Mouse (Mus musculus) WW6 (cell line): ENCODE measurements around the gene C1qtnf7.

Experiments used
- DNase-seq: peaks from one replicate; pipeline ENCODE4 v3.0.0-alpha.2; 2013; ENCODE audit warnings: low read depth, low spot score

The C1qtnf7 gene

DNA sequence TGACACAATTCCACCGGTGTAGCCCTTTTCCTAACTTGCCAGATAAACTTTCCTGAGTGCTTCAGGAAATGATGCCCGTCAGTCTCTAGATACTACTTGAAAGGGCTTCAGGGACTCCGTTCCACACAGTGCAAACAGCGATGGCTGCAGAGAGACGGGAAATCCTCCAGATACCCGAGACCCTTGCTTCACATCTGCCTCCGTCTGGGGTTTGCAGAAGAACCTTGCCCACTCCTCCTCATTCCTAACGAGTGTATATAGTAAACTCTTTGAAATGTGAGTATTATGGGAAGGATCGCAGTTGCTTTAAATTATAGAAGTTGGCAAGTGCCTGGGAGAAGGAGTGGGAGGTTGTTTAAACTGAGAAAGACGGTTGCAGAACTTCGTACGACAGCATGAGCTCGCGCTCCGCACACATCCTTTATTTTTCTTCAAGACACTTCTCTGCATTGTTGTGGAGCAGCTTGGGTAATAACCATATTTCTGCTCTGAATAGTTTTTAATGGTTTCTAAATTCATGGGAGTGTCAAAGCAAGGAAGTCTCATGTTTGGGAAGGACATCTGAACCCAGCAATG, at the start of gene C1qtnf7:
Gene C1qtnf7 (plus strand): TSS at position 138 of the 576 bp plus-strand sequence.
- DNase-seq: no peak

DNA sequence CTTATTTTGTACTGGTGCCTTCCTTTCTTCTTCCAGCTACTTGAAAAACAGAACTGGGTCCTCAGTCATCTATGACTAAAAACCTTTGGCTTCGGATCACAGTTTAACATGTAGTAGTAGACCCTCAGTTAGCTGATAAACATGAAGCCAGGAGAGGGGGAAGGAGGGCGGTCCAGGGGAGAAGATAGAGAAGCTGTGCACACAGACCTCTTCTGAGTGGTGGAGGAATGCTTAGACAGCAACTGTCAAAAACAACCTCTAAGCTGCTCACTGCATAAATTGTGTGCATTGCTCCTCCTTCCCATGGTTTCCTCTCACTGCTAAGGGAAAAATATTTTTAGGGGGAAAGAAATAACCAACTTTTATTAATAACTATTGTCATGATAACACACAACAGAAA, 48.6 kb upstream of the C1qtnf7 start:
- no peak for DNase-seq

DNA sequence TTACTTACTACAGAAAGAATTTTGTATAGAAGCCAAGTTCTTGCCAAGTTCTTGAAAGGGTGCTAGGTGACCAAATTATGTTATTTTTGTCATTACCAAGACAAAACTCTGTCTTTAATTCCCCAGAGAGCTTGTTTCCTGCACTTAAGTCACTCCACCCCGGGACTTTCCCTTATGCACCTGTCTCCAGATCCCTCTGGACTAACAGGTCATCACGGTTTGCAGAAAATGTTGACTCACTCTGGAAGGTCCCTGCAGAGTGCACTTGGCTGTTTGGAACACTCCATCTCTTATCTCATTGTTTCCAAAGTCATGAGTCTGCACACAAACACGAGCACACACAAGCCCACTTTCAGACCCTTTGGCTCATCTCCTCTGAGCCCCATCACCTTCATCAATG, 48.1 kb upstream of the C1qtnf7 start:
- no peak for DNase-seq

DNA sequence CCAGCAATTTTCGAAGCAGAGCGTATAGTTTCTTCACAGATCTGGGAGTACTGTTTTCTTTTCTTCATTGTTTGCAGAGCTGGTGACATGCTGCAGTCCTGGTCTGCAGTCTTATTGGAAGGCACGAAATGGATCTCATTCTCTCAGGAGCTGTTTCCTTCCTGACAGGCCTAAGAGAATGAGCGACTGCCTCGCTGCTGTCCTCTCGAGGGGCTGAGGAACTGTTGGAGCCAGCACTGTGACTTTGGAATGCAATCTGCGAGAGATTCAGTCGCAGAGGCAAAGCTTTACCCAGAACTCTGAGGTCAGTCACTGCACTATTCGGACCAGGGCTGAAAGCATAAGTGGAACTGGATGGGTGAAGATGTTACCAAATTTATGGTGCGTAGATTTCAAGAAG, 46.4 kb upstream of the C1qtnf7 start:
- no peak for DNase-seq

DNA sequence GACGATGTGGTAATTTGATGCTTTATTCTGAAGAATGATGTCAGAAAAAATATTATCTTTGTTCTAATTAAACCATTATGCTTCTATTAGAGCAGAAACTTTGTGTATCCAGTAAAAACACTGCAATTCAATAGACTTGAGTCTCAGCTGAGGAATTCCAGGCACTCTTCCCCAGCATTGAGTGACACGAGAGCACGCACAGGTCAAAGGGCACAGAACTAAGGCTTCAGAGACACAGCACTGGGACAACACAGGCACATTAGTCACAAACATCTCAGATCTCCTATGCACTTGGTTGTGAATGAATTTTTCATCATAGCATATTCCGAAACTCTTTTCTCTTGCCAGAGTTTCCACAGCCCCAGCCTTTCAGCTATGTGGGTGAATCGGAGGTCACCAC, 37.4 kb upstream of the C1qtnf7 start:
- no peak for DNase-seq

DNA sequence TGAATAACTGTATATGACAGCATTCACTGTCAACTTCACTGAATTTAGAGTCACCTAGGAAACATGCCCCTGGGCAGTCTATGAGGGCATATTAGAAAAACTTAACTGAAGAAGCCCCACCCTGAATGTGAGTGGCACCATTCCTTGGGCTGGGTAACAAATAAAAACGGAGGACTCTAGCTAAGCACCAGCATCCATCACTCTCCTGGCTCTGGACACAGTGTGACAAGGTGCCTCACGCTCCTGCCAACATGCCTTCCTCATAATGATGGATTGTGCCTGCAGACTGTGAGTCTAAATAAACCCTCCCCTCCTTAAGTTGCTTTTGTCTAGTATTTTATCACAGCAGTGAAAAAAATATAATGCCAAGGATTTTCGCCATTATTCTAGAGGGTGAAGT, 35.3 kb upstream of the C1qtnf7 start:
- no peak for DNase-seq

DNA sequence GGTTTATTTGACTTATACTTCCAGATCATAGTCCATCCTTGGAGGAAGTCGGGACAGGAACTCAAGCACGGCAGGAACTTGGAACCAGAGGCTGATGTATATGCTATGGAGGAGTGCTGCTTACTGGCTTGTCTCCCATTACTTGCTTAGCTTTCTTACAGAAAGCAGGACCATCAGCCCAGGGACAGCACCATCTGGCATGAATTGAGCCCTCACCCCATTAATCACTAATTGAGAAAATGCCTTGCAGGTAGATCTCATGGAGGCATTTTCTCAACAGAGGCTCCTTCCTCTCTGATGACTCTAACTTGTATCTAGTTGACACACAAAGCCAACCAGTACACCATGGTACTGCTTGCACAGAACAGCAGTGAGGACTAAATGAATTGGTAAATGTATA, 34.6 kb upstream of the C1qtnf7 start:
- DNase-seq: no peak

DNA sequence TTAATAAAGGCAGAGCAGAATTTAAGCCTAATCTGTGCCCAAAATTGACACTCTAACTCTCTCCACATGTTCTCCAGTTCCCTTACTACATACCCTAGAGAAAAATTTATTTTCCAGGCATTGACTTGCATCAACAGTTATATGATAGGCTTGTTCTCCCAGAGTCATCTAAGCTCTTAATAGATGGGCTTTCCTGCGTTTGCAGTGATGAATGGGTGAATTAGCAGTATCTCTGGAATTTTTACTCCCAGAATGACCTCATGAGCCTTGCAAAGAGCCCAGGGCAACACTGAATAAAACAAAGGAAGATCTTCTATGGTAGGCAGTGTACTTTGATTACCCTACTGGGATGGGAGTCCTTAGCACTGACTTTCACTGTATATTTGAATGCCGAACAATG, 33.5 kb upstream of the C1qtnf7 start:
- no peak for DNase-seq

DNA sequence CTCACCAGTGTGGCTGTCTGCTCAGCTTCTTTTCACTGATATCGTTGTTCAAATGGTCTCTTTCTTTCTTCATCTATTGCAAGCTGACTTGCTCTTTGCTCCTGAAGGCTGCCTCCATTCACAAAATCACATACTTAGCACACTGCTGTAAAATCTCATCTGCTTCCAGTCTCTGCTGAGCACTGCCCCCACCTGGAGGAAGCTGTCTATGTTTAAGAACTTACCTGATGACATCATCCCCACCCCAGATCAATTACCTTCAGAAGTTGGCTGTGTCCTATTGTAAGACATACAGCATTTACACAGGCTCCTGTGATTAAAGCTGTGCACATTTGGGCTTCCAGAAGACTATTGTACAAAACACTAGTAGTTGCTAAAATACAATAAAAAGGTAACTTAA, 13.5 kb upstream of the C1qtnf7 start:
- no peak for DNase-seq

DNA sequence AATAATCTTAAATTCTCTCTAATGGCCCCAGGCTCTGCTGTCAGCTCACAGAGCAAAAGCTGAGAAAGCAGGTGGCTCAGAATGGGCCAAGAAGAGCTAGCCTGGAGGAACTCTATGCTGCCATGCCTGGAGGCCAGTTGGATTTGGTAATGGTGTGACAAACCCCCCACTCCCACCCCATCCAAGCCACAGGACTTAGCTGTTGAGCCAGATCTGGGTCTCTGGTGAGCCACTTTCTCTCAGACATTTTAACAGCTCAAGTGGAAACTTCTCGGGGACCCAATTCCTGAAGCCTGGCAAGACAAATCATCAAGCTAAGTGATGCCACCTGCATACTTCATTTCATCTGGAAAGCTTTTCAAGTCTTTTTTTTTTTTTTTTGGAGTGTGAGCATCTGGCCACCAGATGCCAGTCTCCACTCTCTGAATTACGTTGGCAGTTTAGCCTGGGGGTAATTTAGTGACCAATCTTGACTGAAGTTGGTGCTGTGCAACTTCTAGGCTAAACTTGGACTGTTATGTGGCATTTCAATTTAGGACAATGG, 11.0 kb upstream of the C1qtnf7 start:
- no peak for DNase-seq

DNA sequence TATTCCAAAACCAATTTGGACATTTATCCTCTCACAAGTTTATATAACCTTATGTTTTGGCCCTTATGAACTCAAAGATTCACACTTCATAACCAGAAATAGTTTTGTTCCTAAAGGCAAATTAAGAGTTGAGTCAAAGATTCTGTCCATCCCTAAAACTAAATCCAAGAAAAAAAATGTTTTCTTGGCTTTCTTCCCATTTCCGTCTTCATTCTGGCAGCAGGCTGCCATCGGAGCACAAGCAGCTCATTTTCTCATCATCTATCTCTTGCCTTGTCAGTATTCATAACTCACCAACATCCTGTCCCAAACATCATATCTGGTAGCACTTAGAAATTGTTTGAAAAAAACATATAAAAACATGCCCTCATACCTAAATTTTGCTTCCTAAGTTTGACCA, 6.9 kb upstream of the C1qtnf7 start:
- DNase-seq: no peak

DNA sequence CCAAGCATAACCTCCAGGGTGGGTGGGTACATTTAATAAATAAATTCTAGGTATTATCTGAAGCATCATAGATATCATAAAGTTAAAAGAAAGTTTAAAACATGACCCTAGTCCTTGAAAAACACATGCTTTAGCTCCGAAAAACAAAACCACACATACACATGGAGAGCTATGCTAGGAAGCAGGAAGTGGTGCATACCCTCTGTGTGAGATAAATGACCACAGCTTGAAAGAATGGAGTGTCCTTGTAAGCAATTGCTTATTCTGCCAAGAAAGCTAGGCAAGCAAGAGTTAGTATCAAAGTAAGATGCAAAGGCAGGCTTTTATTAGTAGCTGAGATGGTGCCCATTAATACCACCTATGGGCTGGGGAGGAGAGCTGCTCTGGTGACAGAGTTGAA, 6.4 kb upstream of the C1qtnf7 start:
- no peak for DNase-seq

DNA sequence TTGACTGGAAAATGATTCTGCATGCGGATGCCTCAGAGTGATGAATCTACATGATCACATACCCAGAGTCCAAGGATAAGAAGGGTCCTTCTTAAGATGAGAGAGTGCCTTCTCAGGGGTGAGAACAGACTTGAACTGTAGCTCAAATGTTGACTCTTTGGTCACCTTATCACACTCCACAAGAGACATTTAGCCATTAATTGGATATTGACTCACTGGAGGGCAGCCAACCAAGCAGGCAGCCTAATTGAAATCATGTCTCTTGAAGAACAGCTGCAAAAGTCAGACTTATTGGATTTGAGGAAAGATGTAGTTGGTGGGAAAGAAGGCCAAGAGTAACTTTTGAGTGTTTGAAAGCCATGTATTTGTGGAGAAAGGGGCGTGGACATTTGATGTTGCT, 4.2 kb upstream of the C1qtnf7 start:
- DNase-seq: no peak

DNA sequence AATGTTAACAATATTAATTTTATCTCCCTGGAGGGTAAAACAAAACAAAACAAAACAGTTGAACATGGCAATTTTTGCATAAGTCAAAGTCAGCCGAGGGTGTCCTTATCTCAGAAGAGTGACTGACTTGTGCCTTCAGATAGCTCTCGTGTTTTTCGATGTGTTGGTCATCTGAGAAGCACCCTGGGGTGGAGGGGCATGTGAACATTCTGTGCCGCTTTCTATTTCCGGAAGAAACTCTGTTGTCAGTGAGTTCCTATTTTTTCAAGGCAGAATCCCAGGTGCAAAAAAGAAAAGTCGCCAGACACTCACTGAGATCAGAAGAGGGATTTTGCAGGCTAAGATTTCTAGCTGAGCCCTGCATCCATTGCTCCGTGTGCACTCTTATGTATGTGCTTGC, 1.2 kb downstream of the C1qtnf7 start:
- no peak for DNase-seq

DNA sequence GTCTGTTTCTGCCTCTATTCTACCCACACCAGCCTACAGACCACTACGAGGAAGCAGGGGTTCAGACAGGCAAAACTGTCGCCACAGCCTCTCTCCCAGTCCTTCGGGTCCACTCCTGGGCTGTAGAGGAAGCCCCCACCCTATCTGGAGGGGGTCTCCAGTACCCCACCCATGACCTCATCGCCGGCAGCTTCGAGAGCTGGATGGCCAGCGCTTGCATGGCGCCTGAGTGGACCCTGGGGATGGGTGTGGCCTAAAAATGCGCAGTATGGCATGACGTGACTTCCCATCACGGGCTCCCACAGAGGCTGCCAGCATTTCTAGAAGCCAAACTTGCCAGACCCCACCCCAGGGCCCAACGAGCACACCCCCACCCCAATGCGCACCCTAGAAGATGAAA, 2.0 kb downstream of the C1qtnf7 start:
- no peak for DNase-seq

DNA sequence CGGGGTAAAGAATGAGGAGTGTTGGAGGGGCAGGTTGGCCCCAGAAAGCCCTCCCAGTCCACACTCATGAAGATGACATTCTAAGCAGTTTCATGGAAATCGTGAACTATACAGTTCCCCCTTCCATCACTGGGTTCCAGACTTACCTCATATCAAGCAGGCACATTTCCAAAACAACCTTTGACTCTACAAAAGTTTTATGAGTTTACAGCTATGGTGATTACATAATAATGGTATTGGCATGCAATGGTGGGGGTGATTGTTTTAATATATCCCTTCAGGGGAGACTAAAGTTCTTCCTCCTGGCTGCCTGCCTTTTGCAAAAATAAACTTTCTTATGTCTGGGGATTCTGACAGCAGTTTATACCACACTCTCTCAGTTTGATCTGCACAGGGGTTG, 4.6 kb downstream of the C1qtnf7 start:
- DNase-seq: no peak

DNA sequence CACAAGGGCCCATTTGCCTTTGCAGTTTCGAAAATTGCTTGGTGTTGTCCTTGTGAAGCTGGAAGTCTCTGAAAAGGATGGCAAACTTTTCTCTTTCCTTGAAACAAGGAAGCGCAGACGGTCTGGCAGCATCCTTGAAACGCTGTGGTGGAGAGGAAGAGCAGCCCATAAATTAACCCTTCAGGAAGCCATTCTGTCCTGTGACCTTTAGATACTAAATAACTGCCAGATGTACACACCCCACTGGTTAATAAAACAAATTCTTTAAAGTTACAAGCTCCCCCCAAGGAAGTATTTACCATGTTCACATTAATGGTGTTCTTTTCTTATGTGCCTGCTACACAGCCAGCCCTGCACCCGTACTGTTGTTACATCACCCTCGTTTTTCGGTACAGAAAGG, 6.0 kb downstream of the C1qtnf7 start:
- DNase-seq: no peak

DNA sequence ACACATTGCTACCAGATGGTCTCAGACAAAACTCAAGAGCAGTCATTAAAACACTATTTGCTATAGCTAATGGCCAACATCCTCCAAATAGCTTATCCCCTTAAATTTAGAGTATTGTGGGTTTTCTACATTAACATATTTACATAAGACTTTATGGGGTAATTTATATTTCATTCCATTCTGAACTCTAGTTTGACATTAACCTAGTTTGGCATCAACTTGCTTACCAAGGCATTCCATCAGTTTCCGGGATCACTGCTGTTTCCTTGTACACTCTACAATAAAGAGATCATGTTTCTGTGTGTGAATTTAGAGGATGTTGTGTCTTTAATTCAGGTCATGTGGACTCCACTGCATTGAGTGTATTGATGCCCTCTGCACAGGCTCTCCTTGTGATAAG, 7.5 kb downstream of the C1qtnf7 start:
- no peak for DNase-seq

DNA sequence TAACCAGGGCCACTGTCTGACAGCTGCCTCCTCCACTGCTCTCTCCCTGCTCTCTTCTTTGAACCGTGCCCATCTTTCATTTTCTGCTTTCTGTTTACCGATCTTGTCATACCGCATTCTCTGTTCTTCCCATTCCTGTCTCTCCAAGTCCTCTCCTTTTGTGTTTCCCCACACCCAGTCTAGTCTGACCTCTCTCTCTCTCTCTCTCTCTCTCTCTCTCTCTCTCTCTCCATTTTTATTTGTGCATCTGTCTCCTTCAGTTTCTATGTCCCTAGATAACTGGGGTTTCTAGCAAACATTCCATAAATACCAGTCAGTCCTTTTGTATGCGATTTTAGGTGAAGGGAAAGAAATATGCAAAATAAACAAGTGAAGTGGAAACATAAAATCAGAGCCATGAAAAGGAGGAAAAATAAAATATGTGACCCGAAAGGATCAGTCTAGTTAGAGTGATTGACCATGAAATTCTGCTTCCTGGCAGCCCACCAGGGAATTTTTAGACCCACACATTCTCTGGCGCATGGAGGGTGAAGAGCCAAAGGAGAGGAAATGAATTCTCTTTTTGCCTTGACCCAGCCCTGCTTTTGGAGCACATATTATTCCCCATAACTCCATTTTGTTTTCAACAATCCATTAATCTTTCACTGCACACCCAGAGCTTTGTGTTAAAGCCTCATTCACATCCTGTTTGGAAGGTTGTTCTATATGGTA, 11.7 kb downstream of the C1qtnf7 start:
- no peak for DNase-seq

DNA sequence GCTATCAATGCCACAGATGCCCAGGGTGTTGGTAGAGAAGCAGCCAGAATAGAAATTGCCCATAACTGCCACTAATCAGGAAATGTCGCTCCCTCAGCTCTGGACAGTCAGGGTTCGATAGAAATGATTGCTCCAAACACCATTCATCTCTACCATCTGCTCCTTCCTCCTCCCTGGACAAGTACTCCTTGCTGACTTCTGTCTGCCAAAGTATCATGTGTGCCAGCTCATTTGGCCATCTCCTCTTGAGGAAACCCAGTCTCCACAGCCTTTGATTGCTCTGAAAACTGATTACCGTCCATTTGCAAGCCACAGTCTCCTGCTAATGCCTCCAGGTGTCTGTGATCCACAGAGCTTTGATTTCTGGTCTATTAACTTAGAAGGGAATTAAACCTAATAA, 14.8 kb downstream of the C1qtnf7 start:
- no peak for DNase-seq

DNA sequence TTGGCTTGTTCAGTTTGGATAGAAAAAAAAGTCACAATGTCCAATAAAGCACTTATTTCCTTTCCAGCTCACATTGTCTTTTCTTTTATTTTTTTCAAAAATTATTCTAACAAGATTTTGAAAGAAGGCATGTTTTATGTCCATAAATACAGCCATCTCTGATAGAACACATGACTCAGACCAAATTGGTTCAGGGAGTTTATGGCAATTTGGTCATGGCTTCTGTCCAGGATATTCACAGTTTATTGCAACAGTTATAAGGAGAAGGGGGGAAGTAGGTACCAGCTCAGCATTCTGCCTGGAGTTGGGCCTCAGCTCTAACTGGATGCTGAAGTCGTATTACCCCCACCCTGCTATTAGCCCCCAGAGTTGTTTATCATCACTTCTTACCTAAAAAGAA, 15.5 kb downstream of the C1qtnf7 start:
- DNase-seq: no peak

DNA sequence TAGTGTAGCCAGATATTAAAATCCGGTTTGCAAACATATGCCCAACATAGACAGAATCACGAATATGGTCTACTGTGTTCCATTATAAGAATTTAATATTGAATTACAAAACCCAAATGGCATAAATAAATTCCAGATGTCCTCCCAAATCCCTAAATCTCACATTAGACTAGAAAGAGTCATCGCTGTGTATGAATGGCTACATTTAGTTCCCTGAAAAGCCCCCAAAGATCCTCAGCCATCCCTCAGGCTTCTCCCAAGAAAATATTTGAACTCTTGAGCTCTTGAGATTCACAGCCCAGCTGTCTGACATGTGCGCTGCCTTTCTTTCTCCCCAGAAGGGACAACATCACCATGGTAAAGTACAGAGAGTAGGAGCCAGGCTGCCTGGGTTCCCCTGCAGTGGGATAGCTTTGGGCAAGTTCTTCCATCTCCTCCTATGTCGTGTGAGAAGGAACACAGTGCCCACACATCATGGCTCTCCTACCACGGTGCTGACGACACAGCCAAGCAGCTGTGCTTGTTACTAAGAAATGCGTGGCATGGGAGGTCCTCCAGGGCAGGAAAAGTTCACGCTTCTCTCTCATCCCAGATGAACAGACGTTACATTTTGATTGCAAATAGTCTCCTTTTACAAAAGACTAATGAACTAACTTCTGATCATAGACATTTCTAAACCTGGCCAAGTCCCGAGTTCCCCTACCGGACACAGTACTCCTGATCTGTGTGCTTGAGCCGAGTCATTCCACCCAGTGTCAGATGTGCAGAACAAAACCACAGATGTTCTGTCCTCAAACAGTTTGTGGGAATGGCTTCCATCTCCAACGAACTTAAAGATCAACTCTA, 23.2 kb downstream of the C1qtnf7 start:
- DNase-seq: no peak

DNA sequence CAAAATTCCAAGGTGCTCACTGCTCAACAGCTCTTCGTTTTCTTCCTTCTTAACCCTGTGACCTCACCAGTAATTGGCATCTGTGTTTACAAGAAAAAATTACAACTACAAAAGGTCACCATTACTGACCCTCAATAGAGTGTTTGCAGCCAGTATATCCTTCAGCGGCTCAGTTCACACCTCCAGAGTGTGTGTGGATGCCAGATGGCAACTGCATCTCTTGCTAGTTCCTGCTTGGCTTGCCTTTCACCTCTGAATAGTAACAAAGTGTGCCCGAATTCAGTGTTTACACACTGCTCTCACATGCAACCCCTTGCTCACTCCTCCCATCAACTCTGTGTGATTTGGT, 23.8 kb downstream of the C1qtnf7 start:
- DNase-seq: no peak
